Mouse (Mus musculus) thymus, postnatal 14 days (tissue): ENCODE data around the gene Cebpzos.

ENCODE experiments used
- DNase-seq: peaks from one replicate; pipeline ENCODE4 v3.0.0; 2021

Cebpzos gene

DNA sequence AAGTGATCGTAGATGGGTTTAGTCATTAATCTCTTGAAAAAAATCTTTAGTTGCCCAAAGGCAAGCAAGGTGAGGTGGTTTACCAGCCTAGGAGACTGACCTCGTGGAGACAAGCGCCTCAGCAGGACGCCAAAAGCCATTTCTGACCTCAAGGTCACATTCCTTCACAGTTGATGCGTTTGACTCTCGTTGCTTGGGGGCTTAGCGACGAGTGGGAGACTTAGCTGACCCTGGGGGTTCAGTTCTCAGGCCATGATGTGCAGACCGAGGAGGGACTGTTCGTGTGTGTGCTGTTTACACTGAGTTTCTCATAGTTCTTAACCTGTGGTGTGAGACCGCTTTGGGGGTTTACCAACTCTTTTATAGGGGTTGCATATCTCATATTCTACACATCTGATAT lies 26.3 kb downstream of the Cebpzos start:
- no peak for DNase-seq

- DNase-seq, result no peak
These were observed 34.9 kb downstream of the Cebpzos start for GRCm38 (mm10) chr17:78951225-78951624.

GRCm38 (mm10) chr17:78952070-78952469 lies 35.8 kb downstream of the Cebpzos start:
- DNase-seq, result no peak

DNA sequence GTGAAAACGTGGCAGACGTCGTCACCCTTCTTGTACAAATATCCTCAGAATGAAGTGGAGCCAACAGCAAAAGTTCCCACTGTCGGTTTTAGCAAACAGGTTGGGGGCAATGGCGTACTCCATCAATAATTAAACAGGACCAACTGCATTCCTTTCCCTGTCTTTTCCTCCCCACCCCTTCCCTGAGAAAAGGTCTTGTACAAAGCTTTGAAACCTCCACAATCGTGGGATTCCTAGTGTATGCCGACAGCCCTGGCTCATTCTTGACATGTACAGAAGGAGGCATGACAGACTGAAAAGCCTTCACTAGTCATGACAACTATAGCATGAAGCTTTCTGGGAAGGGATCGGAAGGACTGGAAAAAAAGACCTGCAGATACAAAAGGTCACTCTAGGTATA lies 36.9 kb downstream of the Cebpzos start:
- DNase-seq, result no peak

- no peak for DNase-seq
These were observed 43.2 kb downstream of the Cebpzos start for GRCm38 (mm10) chr17:78959473-78959872.

GRCm38 (mm10) chr17:78964387-78964786 lies 48.1 kb downstream of the Cebpzos start:
- no peak for DNase-seq

- DNase-seq, result no peak
These were observed 50.0 kb downstream of the Cebpzos start for GRCm38 (mm10) chr17:78966092-78966883.

DNA sequence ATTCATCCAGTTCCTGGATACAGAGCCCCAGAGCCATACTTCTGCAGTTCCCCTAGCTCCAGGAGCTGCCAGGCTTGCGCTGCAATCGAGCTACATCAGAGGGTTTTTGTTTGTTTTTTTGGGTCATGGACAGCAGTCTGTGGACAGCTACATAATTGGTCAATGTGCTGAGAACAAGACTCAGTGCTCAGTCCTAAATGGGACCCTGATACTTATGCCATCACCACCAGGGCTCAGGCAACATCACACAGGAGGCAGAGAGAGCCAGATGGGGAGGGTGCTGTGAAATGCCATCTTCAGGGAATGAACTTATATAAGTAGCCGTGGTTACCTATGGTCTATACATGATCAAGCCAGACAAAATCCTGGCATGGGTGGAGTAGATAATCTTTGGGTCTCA lies 52.2 kb downstream of the Cebpzos start:
- no peak for DNase-seq
